Mouse (Mus musculus) liver, embryonic 11.5 days (tissue): ENCODE measurements around the gene Ces3a. TPM values are rescaled to one million over a fixed set of nuclear protein-coding genes. Genes with fewer than 3 reads are reported as not detected.

Experiments
- polyA plus RNA-seq: library from polyadenylated mRNA; unstranded; fragments of >200 nt; fragmentation: Nextera tagmentation; extraction: Ambion mirVana; gene quantifications from 2 replicates; pipeline ENCODE4 v1.2.1, GENCODE M21; 2014

The Ces3a gene
- polyA plus RNA-seq, 1 experiment from 2014 or later = not detected

Other genes with a start within 250 kb of the Ces3a start
- gene Ces2b, start 217.0 kb upstream of the Ces3a start, polyA plus RNA-seq = not detected in 2 replicates
- gene Ces2c, start 201.5 kb upstream of the Ces3a start, polyA plus RNA-seq = not detected in 2 replicates
- 0.17 TPM in 1 of 2 replicates, not detected in the other for gene Ces2e, start 122.3 kb upstream of the Ces3a start, polyA plus RNA-seq
- gene Ces2f, start 101.2 kb upstream of the Ces3a start, polyA plus RNA-seq = not detected in 2 replicates
- gene Ces2g, start 86.9 kb upstream of the Ces3a start, polyA plus RNA-seq = 7.1 and 7.7 TPM in 2 replicates
- not detected in 2 replicates for gene Ces2h, start 47.7 kb upstream of the Ces3a start, polyA plus RNA-seq
- not detected in 2 replicates for gene Ces3b, start 35.2 kb downstream of the Ces3a start, polyA plus RNA-seq
- gene Ces4a, start 83.2 kb downstream of the Ces3a start, polyA plus RNA-seq = not detected in 2 replicates
- gene Cbfb, start 122.1 kb downstream of the Ces3a start, polyA plus RNA-seq = 31.1 and 32.7 TPM in 2 replicates
- 24.0 and 25.2 TPM in 2 replicates for gene D230025D16Rik, start 176.5 kb downstream of the Ces3a start, polyA plus RNA-seq
- gene B3gnt9, start 206.6 kb downstream of the Ces3a start, polyA plus RNA-seq = 4.2 and 4.4 TPM in 2 replicates
- 23.1 and 23.2 TPM in 2 replicates for gene Tradd, start 216.0 kb downstream of the Ces3a start, polyA plus RNA-seq
- 2.0 and 2.4 TPM in 2 replicates for gene Fbxl8, start 216.0 kb downstream of the Ces3a start, polyA plus RNA-seq
- 0.19 TPM in 1 of 2 replicates, not detected in the other for gene Hsf4, start 221.2 kb downstream of the Ces3a start, polyA plus RNA-seq
- 0.14 and 0.51 TPM in 2 replicates for gene Nol3, start 227.5 kb downstream of the Ces3a start, polyA plus RNA-seq
- 4.7 and 5.1 TPM in 2 replicates for gene 4931428F04Rik, start 241.3 kb downstream of the Ces3a start, polyA plus RNA-seq
- 13.7 and 19.6 TPM in 2 replicates for gene Exoc3l, start 247.5 kb downstream of the Ces3a start, polyA plus RNA-seq
- 266 and 301 TPM in 2 replicates for gene E2f4, start 249.1 kb downstream of the Ces3a start, polyA plus RNA-seq